Mouse (Mus musculus): ENCODE results near the gene Arhgap10. TPM values are rescaled to one million over a fixed set of nuclear protein-coding genes. Genes with fewer than 3 reads are reported as not detected.

Arhgap10 gene
- polyA plus RNA-seq, 1 experiment: 88.6 TPM

DNA sequence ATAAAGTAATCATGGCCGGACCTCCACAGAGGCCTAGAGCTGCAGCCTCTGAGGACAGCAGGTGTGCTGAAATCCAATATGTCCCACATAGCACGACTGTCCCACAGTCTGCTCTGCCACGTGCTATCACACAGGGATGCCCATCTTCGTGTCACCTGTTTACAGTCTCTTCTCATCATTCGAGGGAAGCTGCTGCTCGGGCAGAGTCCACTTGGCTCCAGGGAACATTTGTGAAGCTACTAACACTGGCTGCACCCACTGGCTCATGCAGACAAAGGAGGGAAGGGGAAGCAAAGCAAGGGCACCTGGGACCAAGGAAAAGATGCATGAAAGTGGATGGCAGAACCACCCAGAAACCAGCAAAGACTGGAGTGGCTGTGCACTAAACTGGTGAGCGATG is 148.1 kb downstream of the Arhgap10 start:
- no peaks in the 10 kb centered on the region for H3K9me3 ChIP-seq
- peaks cover 22% of the 10 kb centered on the region for H3K4me1 ChIP-seq
- no peaks in the 10 kb centered on the region for H3K27me3 ChIP-seq (replicated peaks)
- peaks cover 96% of the 10 kb centered on the region for H3K36me3 ChIP-seq (replicated peaks; ENCODE audit: low read length)
- TF ChIP-seq GATA1 (IDR thresholded peaks at IDR 0.05; ENCODE audit: borderline replicate concordance, low read length) (no peak), FLI1 (IDR thresholded peaks at IDR 0.05; ENCODE audit: low read length) (no peak)
- no peak overlapping the region for H3K4me3 ChIP-seq (replicated peaks)

DNA sequence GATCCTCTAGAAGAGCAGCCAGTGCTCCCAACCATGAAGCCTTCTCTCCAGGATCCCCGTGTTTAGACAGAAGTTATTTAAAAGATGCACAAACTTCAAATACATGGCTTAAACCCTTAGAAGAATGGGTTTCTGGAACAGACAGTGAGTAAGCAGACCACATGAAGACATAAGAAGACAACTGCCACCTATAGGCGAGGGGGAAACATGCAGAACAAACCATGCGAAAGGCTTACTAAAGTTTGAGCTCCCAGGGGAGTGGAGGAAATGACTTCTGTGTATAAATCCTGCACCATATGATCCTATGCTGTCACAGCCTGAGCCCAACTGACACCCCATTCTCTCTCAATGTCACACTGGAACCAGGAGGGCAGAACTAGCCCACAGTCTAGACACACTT is 150.7 kb downstream of the Arhgap10 start:
- Histone ChIP-seq H3K4me1 (peaks cover 11% of the 10 kb centered on the region), H3K9me3 (no peaks in the 10 kb centered on the region), H3K36me3 (replicated peaks; ENCODE audit: low read length) (peaks cover 92% of the 10 kb centered on the region), H3K4me3 (replicated peaks) (no peak overlapping the region), H3K27me3 (replicated peaks) (no peaks in the 10 kb centered on the region)
- TF ChIP-seq GATA1 (IDR thresholded peaks at IDR 0.05; ENCODE audit: borderline replicate concordance, low read length) (no peak), FLI1 (IDR thresholded peaks at IDR 0.05; ENCODE audit: low read length) (no peak)

DNA sequence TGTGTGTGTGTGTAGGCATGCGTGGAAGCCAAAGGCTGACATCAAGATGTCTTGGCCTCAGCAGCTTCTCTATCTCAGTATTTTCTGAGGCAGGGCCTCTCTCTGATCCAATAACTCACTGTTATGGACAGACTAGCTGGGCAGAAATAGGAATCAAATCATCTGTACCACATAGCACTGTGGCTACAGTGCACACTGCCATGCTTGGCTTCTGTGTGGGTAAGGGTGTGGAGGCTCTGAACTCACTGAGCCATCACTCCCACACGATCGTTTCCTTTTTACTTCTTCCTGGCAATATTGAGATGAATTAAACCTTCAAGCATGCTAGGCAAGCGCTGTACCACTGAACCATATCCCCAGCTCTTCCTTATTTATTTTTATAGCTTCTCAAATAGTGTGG is 151.3 kb downstream of the Arhgap10 start:
- Histone ChIP-seq H3K27me3 (replicated peaks) (no peaks in the 10 kb centered on the region), H3K36me3 (replicated peaks; ENCODE audit: low read length) (peaks cover 92% of the 10 kb centered on the region), H3K4me3 (replicated peaks) (no peak overlapping the region), H3K9me3 (no peaks in the 10 kb centered on the region), H3K4me1 (peaks cover 12% of the 10 kb centered on the region)
- no peak for TF ChIP-seq GATA1 (IDR thresholded peaks at IDR 0.05; ENCODE audit: borderline replicate concordance, low read length)
- no peak for TF ChIP-seq FLI1 (IDR thresholded peaks at IDR 0.05; ENCODE audit: low read length)

DNA sequence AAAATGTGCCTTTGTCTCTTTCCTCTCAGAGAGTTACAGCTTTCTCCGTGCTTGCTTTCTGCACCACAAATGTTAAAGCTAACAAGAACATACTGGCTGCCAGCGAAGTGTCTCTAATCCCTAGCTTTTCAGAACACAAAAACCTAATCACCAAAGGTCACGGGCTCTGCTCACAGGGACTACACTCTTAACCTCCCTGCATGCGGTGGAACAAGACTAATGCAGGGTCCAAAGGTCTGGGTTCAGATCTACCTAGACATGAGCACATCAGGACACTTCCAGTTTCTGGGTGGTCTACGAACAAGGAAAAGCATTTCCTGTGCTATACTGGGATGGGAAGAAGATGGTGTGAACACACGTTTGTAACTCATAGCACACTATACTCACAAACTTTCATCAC is 151.8 kb downstream of the Arhgap10 start:
- peaks cover 15% of the 10 kb centered on the region for H3K4me1 ChIP-seq
- TF ChIP-seq FLI1 (IDR thresholded peaks at IDR 0.05; ENCODE audit: low read length): no peak
- TF ChIP-seq GATA1 (IDR thresholded peaks at IDR 0.05; ENCODE audit: borderline replicate concordance, low read length): no peak
- H3K36me3 ChIP-seq (replicated peaks; ENCODE audit: low read length): peaks cover 92% of the 10 kb centered on the region
- no peaks in the 10 kb centered on the region for H3K27me3 ChIP-seq (replicated peaks)
- H3K4me3 ChIP-seq (replicated peaks): no peak overlapping the region
- H3K9me3 ChIP-seq: no peaks in the 10 kb centered on the region

DNA sequence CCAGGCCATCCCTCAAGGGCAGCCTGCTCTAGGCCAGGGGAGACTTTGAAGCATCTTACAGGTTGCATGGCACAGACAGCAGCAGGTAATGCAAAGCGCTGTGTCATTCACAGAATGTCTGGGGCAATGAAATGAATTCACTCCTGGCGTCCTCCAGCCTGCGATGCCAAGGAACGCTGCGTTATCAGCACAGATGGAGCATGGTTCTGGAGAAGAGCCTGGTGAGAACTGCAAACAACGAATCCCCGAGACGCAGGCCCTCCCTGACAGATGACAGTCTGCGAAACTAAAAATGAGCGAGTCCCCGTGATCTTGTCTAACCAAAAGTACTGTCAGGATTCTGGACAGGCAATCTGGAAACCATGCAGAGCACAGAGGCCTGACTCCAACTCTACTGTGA is 153.3 kb downstream of the Arhgap10 start:
- Histone ChIP-seq H3K36me3 (replicated peaks; ENCODE audit: low read length) (peaks cover 92% of the 10 kb centered on the region), H3K4me3 (replicated peaks) (no peak overlapping the region), H3K27me3 (replicated peaks) (no peaks in the 10 kb centered on the region), H3K9me3 (no peaks in the 10 kb centered on the region), H3K4me1 (peaks cover 15% of the 10 kb centered on the region)
- no peak for TF ChIP-seq GATA1 (IDR thresholded peaks at IDR 0.05; ENCODE audit: borderline replicate concordance, low read length)
- TF ChIP-seq FLI1 (IDR thresholded peaks at IDR 0.05; ENCODE audit: low read length): no peak

DNA sequence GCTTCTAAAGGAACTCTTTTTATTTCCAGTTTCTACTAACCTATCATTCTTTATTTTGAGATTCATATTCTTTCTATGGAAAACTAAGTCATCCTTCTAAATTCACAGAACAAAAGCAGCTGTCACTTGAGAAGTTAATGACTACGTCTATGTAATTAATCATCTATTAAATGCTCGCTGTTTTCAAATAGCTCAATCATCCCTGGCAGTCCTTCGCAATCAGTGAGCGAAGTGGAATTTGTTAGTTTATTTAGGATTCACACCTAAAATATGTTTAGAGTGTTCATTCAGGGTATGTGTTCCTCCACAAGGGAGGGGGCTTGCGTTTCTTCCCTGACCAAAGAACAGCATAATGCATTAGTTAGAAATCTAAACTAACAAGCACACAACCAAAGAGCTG is 156.9 kb downstream of the Arhgap10 start:
- no peak for TF ChIP-seq FLI1 (IDR thresholded peaks at IDR 0.05; ENCODE audit: low read length)
- no peak for TF ChIP-seq GATA1 (IDR thresholded peaks at IDR 0.05; ENCODE audit: borderline replicate concordance, low read length)
- Histone ChIP-seq H3K4me3 (replicated peaks) (no peak overlapping the region), H3K36me3 (replicated peaks; ENCODE audit: low read length) (peaks cover 96% of the 10 kb centered on the region)

DNA sequence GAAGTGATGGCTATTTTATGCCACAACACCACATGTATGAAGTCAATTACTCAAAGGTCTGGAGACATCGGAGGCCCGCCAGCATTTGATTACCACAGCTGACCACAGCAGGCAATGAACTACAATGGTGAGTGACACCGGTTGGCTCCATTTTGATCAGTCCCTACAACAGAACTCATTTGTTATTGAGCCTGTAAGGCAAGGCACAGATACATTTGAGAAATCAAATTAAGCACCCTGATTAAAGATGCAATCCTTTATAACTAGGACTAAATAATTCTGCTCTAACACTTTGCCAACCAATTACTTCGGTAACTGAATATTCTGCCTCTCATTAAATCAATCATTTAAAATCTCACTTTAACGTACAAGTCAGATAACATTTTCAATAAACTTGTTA is 157.3 kb downstream of the Arhgap10 start:
- no peaks in the 10 kb centered on the region for H3K9me3 ChIP-seq
- H3K4me3 ChIP-seq (replicated peaks): no peak overlapping the region
- TF ChIP-seq FLI1 (IDR thresholded peaks at IDR 0.05; ENCODE audit: low read length) (no peak), GATA1 (IDR thresholded peaks at IDR 0.05; ENCODE audit: borderline replicate concordance, low read length) (no peak)
- no peaks in the 10 kb centered on the region for H3K27me3 ChIP-seq (replicated peaks)
- H3K36me3 ChIP-seq (replicated peaks; ENCODE audit: low read length): peaks cover 96% of the 10 kb centered on the region
- peaks cover 36% of the 10 kb centered on the region for H3K4me1 ChIP-seq

More for the DNA sequence above, 156.9 kb downstream of the Arhgap10 start:
- Histone ChIP-seq H3K27me3 (replicated peaks) (no peaks in the 10 kb centered on the region), H3K9me3 (no peaks in the 10 kb centered on the region), H3K4me1 (peaks cover 32% of the 10 kb centered on the region)

DNA sequence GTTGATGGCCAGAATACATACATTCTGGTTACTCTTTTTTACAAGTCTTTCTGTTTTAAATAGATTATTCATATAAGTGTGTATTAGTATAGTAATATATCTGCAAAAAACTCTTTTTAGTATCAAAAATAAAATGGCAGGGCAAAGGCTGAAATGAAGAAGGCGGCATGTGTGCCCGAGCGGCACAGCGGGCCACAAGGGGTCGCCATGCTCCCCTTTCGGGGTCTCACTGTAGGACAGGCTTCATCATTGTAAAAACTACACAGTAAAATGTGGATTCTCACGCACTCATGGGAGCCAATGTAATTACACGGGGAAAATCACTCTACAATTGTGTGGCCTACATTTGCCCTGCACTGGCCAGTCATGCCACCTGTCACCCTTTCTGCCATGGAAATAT is 160.6 kb downstream of the Arhgap10 start:
- Histone ChIP-seq H3K4me1 (peaks cover 38% of the 10 kb centered on the region), H3K4me3 (replicated peaks) (no peak overlapping the region), H3K9me3 (no peaks in the 10 kb centered on the region), H3K27me3 (replicated peaks) (no peaks in the 10 kb centered on the region), H3K36me3 (replicated peaks; ENCODE audit: low read length) (peaks cover 100% of the 10 kb centered on the region)
- no peak for TF ChIP-seq FLI1 (IDR thresholded peaks at IDR 0.05; ENCODE audit: low read length)
- no peak for TF ChIP-seq GATA1 (IDR thresholded peaks at IDR 0.05; ENCODE audit: borderline replicate concordance, low read length)

DNA sequence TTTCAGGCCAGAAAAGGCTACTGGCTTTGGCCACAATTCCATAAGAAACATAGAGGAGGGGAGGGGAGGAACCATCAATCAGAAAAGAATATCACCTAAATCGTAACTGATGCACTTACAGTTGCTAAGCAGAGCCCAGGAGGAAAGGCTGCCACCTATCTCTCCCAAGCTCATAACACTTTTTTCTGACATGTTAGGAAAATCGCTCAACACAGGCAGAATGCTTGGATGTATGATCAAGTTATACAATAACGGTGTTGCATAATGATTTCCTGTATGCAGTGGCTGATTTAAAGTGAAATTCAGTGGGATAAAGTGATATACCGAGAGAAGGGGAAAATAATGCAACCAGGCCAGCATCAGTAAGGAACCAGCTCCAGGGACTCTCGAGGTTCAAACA is 162.4 kb downstream of the Arhgap10 start:
- Histone ChIP-seq H3K36me3 (replicated peaks; ENCODE audit: low read length) (peaks cover 100% of the 10 kb centered on the region), H3K4me3 (replicated peaks) (no peak overlapping the region), H3K9me3 (no peaks in the 10 kb centered on the region), H3K27me3 (replicated peaks) (no peaks in the 10 kb centered on the region), H3K4me1 (peaks cover 31% of the 10 kb centered on the region)
- TF ChIP-seq FLI1 (IDR thresholded peaks at IDR 0.05; ENCODE audit: low read length) (no peak), GATA1 (IDR thresholded peaks at IDR 0.05; ENCODE audit: borderline replicate concordance, low read length) (no peak)

DNA sequence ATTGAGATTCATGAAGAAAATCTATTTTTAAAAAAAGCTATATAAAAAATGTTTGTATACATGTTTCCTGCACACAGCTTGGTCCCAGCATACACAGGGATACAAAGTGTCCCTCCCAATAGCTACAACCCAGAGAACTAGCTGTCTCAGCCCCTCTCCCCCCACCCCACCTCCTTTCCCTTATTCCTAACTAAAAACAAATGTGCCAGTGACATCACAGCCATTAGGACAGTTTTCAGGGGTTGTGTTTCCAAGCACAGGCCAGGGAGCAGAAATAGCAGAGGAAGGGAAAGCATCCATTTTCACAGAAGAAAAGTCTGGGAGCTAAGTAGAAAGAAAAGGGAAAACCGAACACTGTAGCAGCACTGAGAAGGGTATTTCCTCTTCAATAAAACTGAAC is 163.6 kb downstream of the Arhgap10 start:
- Histone ChIP-seq H3K4me3 (replicated peaks) (no peak overlapping the region), H3K4me1 (peaks cover 31% of the 10 kb centered on the region), H3K36me3 (replicated peaks; ENCODE audit: low read length) (peaks cover 100% of the 10 kb centered on the region), H3K27me3 (replicated peaks) (no peaks in the 10 kb centered on the region), H3K9me3 (no peaks in the 10 kb centered on the region)
- TF ChIP-seq GATA1 (IDR thresholded peaks at IDR 0.05; ENCODE audit: borderline replicate concordance, low read length) (no peak), FLI1 (IDR thresholded peaks at IDR 0.05; ENCODE audit: low read length) (no peak)

All from megakaryocyte, embryonic 14.5 days (primary cell).